Mouse (Mus musculus) left cerebral cortex, postnatal 14 days (tissue): ENCODE measurements around the gene Nmbr. TPM values are rescaled to one million over a fixed set of nuclear protein-coding genes. Genes with fewer than 3 reads are reported as not detected.

Experiments used
- DNase-seq, 2 experiments: peaks; one replicate each; pipeline ENCODE4 v3.0.0; 2021 to 2022; ENCODE audit warnings: low spot score in 2 of 2, mixed read lengths in 1 of 2
- intact Hi-C: fragments of 180-260 bp; cut with DNase I; formaldehyde crosslinking; loops from one replicate; pipeline ENCODE4 v1.15.1; 2025
- long read RNA-seq, 2 experiments: library from polyadenylated mRNA; stranded (forward); transcript quantifications; one replicate each; pipeline ENCODE4 v2.0.0; 2021
- total RNA-seq, 2 experiments: library from RNA; stranded (reverse); gene quantifications; 2 replicates each; pipeline ENCODE4 v1.2.3; 2021

Gene Nmbr
- total RNA-seq = 1 to 10 TPM; 2.8 to 6.0 TPM
- long read RNA-seq, experiment 1, partial matches to known transcripts = 0 of 1 reads
- long read RNA-seq, experiment 1, other reads (novel, unspliced or antisense) = 0 of 1 reads
- long read RNA-seq, experiment 2, partial matches to known transcripts = 0 of 1 reads
- long read RNA-seq, experiment 2, other reads (novel, unspliced or antisense) = 0 of 1 reads

GRCm38 (mm10) chr10:14705072-14706066 lies at the start of gene Nmbr, which contains the start of gene Vta1:
Gene Nmbr (plus strand): TSS chr10:14705591.
Gene Vta1 (minus strand): TSS chr10:14705560.
- intact Hi-C loops = loop anchor here (2.0 kb wide), 2 partner anchors 253 to 301 kb away; no protein-coding TSS in a partner anchor
- peak; percentile 98 to 99 for DNase-seq

GRCm38 (mm10) chr10:14660875-14661274 lies 44.5 kb upstream of the Nmbr start:
- no peak for DNase-seq
- intact Hi-C loops = no loop called here

- no peak for DNase-seq
- intact Hi-C loops = no loop called here
These were observed 39.2 kb upstream of the Nmbr start for GRCm38 (mm10) chr10:14666147-14666546.

GRCm38 (mm10) chr10:14685663-14686062 lies 19.7 kb upstream of the Nmbr start:
- no peak for DNase-seq
- intact Hi-C loops = no loop called here

GRCm38 (mm10) chr10:14688785-14689442 lies 16.5 kb upstream of the Nmbr start:
- DNase-seq = no peak
- intact Hi-C loops = no loop called here

- intact Hi-C loops = no loop called here
- DNase-seq = no peak
These were observed 15.0 kb upstream of the Nmbr start for GRCm38 (mm10) chr10:14690349-14690748.

GRCm38 (mm10) chr10:14703239-14703638 lies 2.2 kb upstream of the Nmbr start:
- DNase-seq = no peak
- intact Hi-C loops = no loop called here

- intact Hi-C loops = loop anchor here (2.0 kb wide), 2 partner anchors 251 to 299 kb away; no protein-coding TSS in a partner anchor
- no peak for DNase-seq
These were observed 1.5 kb upstream of the Nmbr start for GRCm38 (mm10) chr10:14703830-14704420.

- intact Hi-C loops = no loop called here
- no peak for DNase-seq
These were observed 12.7 kb downstream of the Nmbr start, which contains the start of gene Gje1 for GRCm38 (mm10) chr10:14718114-14718513. Gene Gje1 (minus strand): TSS chr10:14718214.

GRCm38 (mm10) chr10:14725671-14726070 lies 20.3 kb downstream of the Nmbr start:
- intact Hi-C loops = no loop called here

GRCm38 (mm10) chr10:14734285-14734684 lies 28.9 kb downstream of the Nmbr start:
- intact Hi-C loops = loop anchor here (5.0 kb wide), 2 partner anchors 438 to 483 kb away; no protein-coding TSS in a partner anchor
- peak; percentile 62 to 77 for DNase-seq

More at GRCm38 (mm10) chr10:14725671-14726070, 20.3 kb downstream of the Nmbr start:
- peak; percentile 42 to 44 for DNase-seq

- intact Hi-C loops = no loop called here
- DNase-seq = peak in 1 of 2 experiments; percentile 7
These were observed 54.5 kb downstream of the Nmbr start for GRCm38 (mm10) chr10:14759665-14760558.

- no peak for DNase-seq
These were observed 55.2 kb downstream of the Nmbr start for GRCm38 (mm10) chr10:14760618-14761017.

GRCm38 (mm10) chr10:14770227-14770910 lies 65.0 kb downstream of the Nmbr start:
- intact Hi-C loops = no loop called here
- DNase-seq = no peak

More at GRCm38 (mm10) chr10:14760618-14761017, 55.2 kb downstream of the Nmbr start:
- intact Hi-C loops = no loop called here

- intact Hi-C loops = no loop called here
- DNase-seq = no peak
These were observed 69.1 kb downstream of the Nmbr start for GRCm38 (mm10) chr10:14774499-14774898.

- no peak for DNase-seq
- intact Hi-C loops = no loop called here
These were observed 84.6 kb downstream of the Nmbr start for GRCm38 (mm10) chr10:14789969-14790368.

- DNase-seq = no peak
- intact Hi-C loops = no loop called here
These were observed 111.6 kb downstream of the Nmbr start for GRCm38 (mm10) chr10:14816970-14817369.
